Mouse (Mus musculus) heart, embryonic 16.5 days (tissue): ENCODE data around the gene Olfr824. TPM values are rescaled to one million over a fixed set of nuclear protein-coding genes. Genes with fewer than 3 reads are reported as not detected.
"Not testable (repeated sequence)": the region's sequence is repeated elsewhere in the genome, so short reads cannot be mapped to it uniquely, and the experiment has no call there.

Experiments used
- ATAC-seq: fragments of 200-750 bp; cut with Nextera tagmentation; replicated peaks from 2 replicates; pipeline ENCODE4 v1.8.0; 2017; ENCODE audit warnings: moderate number of reproducible peaks; ENCODE audit not compliant: insufficient read depth, low FRiP score; ENCODE audit errors: extremely low read depth
- H3K27ac ChIP-seq: fragments of 300-500 bp; sonication (generic); 2 replicates; pipeline ENCODE4 v1.5.1; 2014; ENCODE audit warnings: mild to moderate bottlenecking, low read length, control low read depth, moderate library complexity
- H3K27me3 ChIP-seq: fragments of 300-500 bp; sonication (generic); 2 replicates; pipeline ENCODE4 v1.6.1; 2014; ENCODE audit warnings: low read length, mixed read lengths; ENCODE audit not compliant: control insufficient read depth, insufficient read depth
- H3K36me3 ChIP-seq: fragments of 300-500 bp; sonication (generic); 2 replicates; pipeline ENCODE4 v1.6.1; 2014; ENCODE audit not compliant: control insufficient read depth, insufficient read depth
- H3K4me1 ChIP-seq: fragments of 300-500 bp; sonication (generic); 2 replicates; pipeline ENCODE4 v1.6.1; 2014; ENCODE audit warnings: low read length, mixed read lengths; ENCODE audit not compliant: control insufficient read depth, insufficient read depth
- H3K4me2 ChIP-seq: fragments of 300-500 bp; sonication (generic); 2 replicates; pipeline ENCODE4 v1.6.1; 2014; ENCODE audit warnings: low read depth, mild to moderate bottlenecking, control low read depth, low read length
- H3K4me3 ChIP-seq: fragments of 300-500 bp; sonication (generic); 2 replicates; pipeline ENCODE4 v1.5.1; 2014; ENCODE audit warnings: mild to moderate bottlenecking, control low read depth, low read length
- H3K9ac ChIP-seq: fragments of 300-500 bp; sonication (generic); 2 replicates; pipeline ENCODE4 v1.6.1; 2014; ENCODE audit warnings: low read length, control low read depth
- H3K9me3 ChIP-seq: fragments of 300-500 bp; sonication (generic); replicated peaks from 2 replicates; pipeline ENCODE4 v1.6.1; 2016; ENCODE audit warnings: low read length; ENCODE audit not compliant: control insufficient read depth
- WGBS: fragments of 180-500 bp; shearing (Covaris S2); extraction: QIAGEN DNeasy Blood & Tissue Kit; methylation state at CpG from one replicate; pipeline ENCODE4 v1.1.7; 2014; 5-methylcytosine and 5-hydroxymethylcytosine counted together
- polyA plus RNA-seq: library from polyadenylated mRNA; unstranded; fragments of >200 nt; fragmentation: Nextera tagmentation; extraction: Ambion mirVana; gene quantifications from 2 replicates; pipeline ENCODE4 v1.2.1, GENCODE M21; 2015

Gene Olfr824
- not detected in 2 replicates for polyA plus RNA-seq

DNA sequence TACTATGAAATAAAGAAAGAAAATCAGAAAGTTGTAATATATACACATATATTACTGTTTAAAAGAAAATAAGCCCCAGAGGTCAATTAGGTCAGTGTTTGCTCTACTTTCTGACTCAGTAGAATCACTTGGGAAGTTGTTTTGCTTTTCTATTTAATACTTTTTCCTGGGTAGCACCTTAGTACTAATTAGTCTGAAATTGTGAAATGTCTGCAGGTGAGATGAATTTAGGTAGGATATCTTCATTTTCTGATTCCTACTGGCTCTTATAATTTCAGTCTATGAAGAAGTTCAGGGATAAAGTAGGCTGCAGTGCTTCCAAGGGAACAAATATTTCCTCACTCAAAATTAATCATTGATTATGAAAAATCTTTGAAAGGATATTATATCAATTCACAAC lies at the start of gene Olfr824:
TSS of gene Olfr824 (minus strand) at position 101 of the 400 bp plus-strand sequence.
- H3K27me3 ChIP-seq, H3K36me3 ChIP-seq, ATAC-seq, H3K9me3 ChIP-seq, H3K4me1 ChIP-seq, H3K4me3 ChIP-seq, H3K9ac ChIP-seq, H3K27ac ChIP-seq, H3K4me2 ChIP-seq: not testable (repeated sequence)

DNA sequence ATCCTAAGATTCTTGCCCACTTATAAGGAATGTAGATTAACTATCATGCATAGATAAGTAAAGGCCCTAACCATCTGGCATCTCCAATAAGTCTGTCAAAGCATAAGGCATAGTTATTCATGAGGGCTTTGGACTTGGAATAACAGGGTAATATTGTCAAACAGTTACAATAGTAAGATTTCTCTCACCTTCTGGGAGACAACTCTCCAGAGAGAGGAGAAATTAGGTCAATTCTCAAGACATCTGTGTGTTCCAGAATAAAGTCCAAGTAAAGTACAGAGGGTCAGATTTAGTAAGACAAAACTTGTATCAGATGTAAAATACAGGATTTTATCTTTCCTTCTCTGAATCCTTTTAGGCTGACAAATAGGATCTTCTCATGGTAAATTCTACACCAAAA lies 36.9 kb upstream of the Olfr824 start, which contains the start of gene Olfr825:
TSS of gene Olfr825 (minus strand) at position 101 of the 400 bp plus-strand sequence.
- no peaks in the 10 kb centered on the region for H3K9me3 ChIP-seq
- no peaks in the 10 kb centered on the region for H3K27me3 ChIP-seq
- H3K4me2 ChIP-seq, result no peak within 1 kb of the TSS
- H3K27ac ChIP-seq, result no peak within 1 kb of the TSS
- no peak within 1 kb of the TSS for H3K4me3 ChIP-seq
- no peak within 1 kb of the TSS for H3K9ac ChIP-seq
- H3K4me1 ChIP-seq, result no peaks in the 10 kb centered on the region
- no peak for ATAC-seq
- H3K36me3 ChIP-seq, result no peaks in the 10 kb centered on the region

GRCm38 (mm10) chr10:130165196-130165595 lies 35.4 kb upstream of the Olfr824 start:
- Histone ChIP-seq H3K4me1 (no peaks in the 10 kb centered on the region), H3K9ac (no peak overlapping the region), H3K4me2 (no peak overlapping the region), H3K36me3 (no peaks in the 10 kb centered on the region), H3K4me3 (no peak overlapping the region), H3K27ac (no peak overlapping the region), H3K9me3 (no peaks in the 10 kb centered on the region), H3K27me3 (no peaks in the 10 kb centered on the region)
- no peak for ATAC-seq

DNA sequence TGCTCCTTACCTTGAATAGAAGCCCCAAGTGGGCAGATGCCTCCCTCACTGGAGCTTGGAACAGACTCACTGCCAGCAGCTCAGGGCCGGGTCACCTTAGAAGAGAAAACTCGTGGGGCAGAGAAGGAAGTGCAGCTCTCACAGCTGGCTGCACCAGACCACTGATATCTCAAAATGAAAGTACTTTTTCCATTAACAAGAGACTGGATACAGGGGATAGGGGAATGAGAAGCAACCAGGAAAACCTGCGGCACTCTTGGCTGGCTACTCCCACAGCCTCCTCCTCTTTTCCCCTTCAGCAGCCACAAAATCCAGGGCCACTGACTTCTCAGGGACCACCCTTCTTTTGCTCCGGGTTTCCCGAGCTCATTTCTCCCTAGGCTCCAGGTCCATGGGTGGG lies 14.3 kb upstream of the Olfr824 start:
- no peak overlapping the region for H3K4me3 ChIP-seq
- no peak overlapping the region for H3K27ac ChIP-seq
- H3K4me1 ChIP-seq, result no peaks in the 10 kb centered on the region
- 63% methylated on average over 5 of the region's 5 CpGs for WGBS
- H3K9ac ChIP-seq, result no peak overlapping the region
- H3K27me3 ChIP-seq, result no peaks in the 10 kb centered on the region
- ATAC-seq, result no peak
- no peak overlapping the region for H3K4me2 ChIP-seq
- H3K9me3 ChIP-seq, result no peaks in the 10 kb centered on the region
- H3K36me3 ChIP-seq, result no peaks in the 10 kb centered on the region

GRCm38 (mm10) chr10:130142481-130142880 lies 12.7 kb upstream of the Olfr824 start:
- not testable (repeated sequence) for H3K4me1 ChIP-seq, ATAC-seq, H3K36me3 ChIP-seq, H3K9ac ChIP-seq, H3K27ac ChIP-seq, H3K9me3 ChIP-seq, H3K4me2 ChIP-seq, H3K27me3 ChIP-seq, H3K4me3 ChIP-seq
- 68% methylated on average over 5 of the region's 5 CpGs for WGBS

GRCm38 (mm10) chr10:130134811-130135210 lies 5.0 kb upstream of the Olfr824 start:
- Histone ChIP-seq H3K27ac (no peak overlapping the region), H3K4me2 (no peak overlapping the region), H3K36me3 (no peaks in the 10 kb centered on the region), H3K9ac (no peak overlapping the region), H3K4me1 (no peaks in the 10 kb centered on the region), H3K4me3 (no peak overlapping the region), H3K9me3 (no peaks in the 10 kb centered on the region), H3K27me3 (no peaks in the 10 kb centered on the region)
- ATAC-seq, result no peak

DNA sequence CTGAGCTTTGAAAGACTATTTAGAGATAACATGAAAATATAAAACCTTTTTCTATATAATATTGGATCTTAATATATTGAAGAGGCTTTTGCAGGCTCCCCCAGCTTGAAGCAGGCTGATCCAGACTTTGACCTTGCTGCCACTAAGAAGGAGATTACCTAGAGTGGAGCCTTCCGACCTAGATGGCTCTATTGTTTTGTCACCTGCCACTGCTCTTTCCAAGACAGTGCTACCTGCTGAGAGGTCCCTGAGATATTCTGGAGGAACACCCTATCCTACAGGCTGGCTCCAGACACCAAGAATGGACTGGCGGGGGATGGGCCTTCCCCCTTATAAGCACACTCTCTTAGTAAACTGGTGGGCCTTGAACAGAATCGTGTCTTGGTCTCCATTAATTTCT lies 13.8 kb downstream of the Olfr824 start:
- not testable (repeated sequence) for H3K27me3 ChIP-seq, H3K36me3 ChIP-seq, H3K27ac ChIP-seq, H3K4me2 ChIP-seq, H3K9ac ChIP-seq, H3K4me3 ChIP-seq, H3K4me1 ChIP-seq, H3K9me3 ChIP-seq, ATAC-seq
- WGBS, result 61% methylated on average over 3 of the region's 3 CpGs

DNA sequence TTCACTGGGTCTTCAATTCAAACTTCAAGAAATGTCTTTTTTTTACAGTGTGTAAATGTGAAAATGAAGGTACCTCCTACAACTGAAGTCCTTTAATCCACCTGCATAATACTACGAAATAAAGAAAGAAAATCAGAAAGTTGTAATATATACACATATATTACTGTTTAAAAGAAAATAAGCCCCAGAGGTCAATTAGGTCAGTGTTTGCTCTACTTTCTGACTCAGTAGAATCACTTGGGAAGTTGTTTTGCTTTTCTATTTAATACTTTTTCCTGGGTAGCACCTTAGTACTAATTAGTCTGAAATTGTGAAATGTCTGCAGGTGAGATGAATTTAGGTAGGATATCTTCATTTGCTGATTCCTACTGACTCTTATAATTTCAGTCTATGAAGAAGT lies 14.5 kb downstream of the Olfr824 start, which contains the start of gene Olfr823:
TSS of gene Olfr823 (minus strand) at position 101 of the 400 bp plus-strand sequence.
- not testable (repeated sequence) for H3K27me3 ChIP-seq, H3K4me3 ChIP-seq, H3K36me3 ChIP-seq, ATAC-seq, H3K9ac ChIP-seq, H3K4me2 ChIP-seq, H3K27ac ChIP-seq, H3K9me3 ChIP-seq, H3K4me1 ChIP-seq
- 82% methylated on average over 1 of the region's 1 CpGs for WGBS

GRCm38 (mm10) chr10:130096104-130096503 lies 33.7 kb downstream of the Olfr824 start:
- H3K36me3 ChIP-seq, result no peaks in the 10 kb centered on the region
- no peak overlapping the region for H3K4me2 ChIP-seq
- no peaks in the 10 kb centered on the region for H3K4me1 ChIP-seq
- H3K27ac ChIP-seq, result no peak overlapping the region
- ATAC-seq, result no peak
- no peaks in the 10 kb centered on the region for H3K27me3 ChIP-seq
- no peak overlapping the region for H3K9ac ChIP-seq
- no peak overlapping the region for H3K4me3 ChIP-seq
- H3K9me3 ChIP-seq, result no peaks in the 10 kb centered on the region
